Mouse (Mus musculus): ENCODE data around the gene Opcml. TPM values are rescaled to one million over a fixed set of nuclear protein-coding genes. Genes with fewer than 3 reads are reported as not detected.

Gene Opcml
- total and polyA plus RNA-seq, 2 experiments = under 0.01 TPM; not detected in 1

- Histone ChIP-seq H3K4me3 (ENCODE audit: insufficient read depth, low read depth, low read length) (no peak overlapping the region), H3K27ac (replicated peaks; ENCODE audit: insufficient read depth, low read depth, low read length) (no peak overlapping the region), H3K79me2 (ENCODE audit: control insufficient read depth, insufficient read depth, low read length) (no peaks in the 10 kb centered on the region), H3K9ac (ENCODE audit: low read depth, low read length) (no peak overlapping the region), H3K4me1 (ENCODE audit: control insufficient read depth, insufficient read depth, low read length) (no peaks in the 10 kb centered on the region), H3K27me3 (ENCODE audit: control insufficient read depth, insufficient read depth, low read length) (no peaks in the 10 kb centered on the region), H3K36me3 (ENCODE audit: control insufficient read depth, insufficient read depth, low read length) (no peaks in the 10 kb centered on the region)
- no peak for TF ChIP-seq CTCF (IDR thresholded peaks at IDR 0.05; ENCODE audit: low read depth, low read length)
- TF ChIP-seq POLR2A (IDR thresholded peaks at IDR 0.05; ENCODE audit: extremely low read depth, insufficient read depth, low read length) = no peak
- WGBS = 83% methylated on average over 4 of the region's 4 CpGs
- no peak for DNase-seq (ENCODE audit: extremely low read depth, low read depth, low spot score)
These were observed 655.9 kb downstream of the Opcml start for GRCm38 (mm10) chr9:28446278-28447064.

- no peaks in the 10 kb centered on the region for H3K79me2 ChIP-seq (ENCODE audit: control insufficient read depth, insufficient read depth, low read length)
- no peak for DNase-seq (ENCODE audit: extremely low read depth, low read depth, low spot score)
- 61% methylated on average over 2 of the region's 2 CpGs for WGBS
- H3K27ac ChIP-seq (replicated peaks; ENCODE audit: insufficient read depth, low read depth, low read length) = no peak overlapping the region
- no peaks in the 10 kb centered on the region; the same call in 1 of the 2 replicates for H3K27me3 ChIP-seq (ENCODE audit: control insufficient read depth, insufficient read depth, low read length)
- TF ChIP-seq CTCF (IDR thresholded peaks at IDR 0.05; ENCODE audit: low read depth, low read length) = no peak
- no peak for TF ChIP-seq POLR2A (IDR thresholded peaks at IDR 0.05; ENCODE audit: extremely low read depth, insufficient read depth, low read length)
- no peaks in the 10 kb centered on the region for H3K36me3 ChIP-seq (ENCODE audit: control insufficient read depth, insufficient read depth, low read length)
- no peaks in the 10 kb centered on the region for H3K4me1 ChIP-seq (ENCODE audit: control insufficient read depth, insufficient read depth, low read length)
- no peak overlapping the region for H3K4me3 ChIP-seq (ENCODE audit: insufficient read depth, low read depth, low read length)
- no peak overlapping the region for H3K9ac ChIP-seq (ENCODE audit: low read depth, low read length)
These were observed 661.9 kb downstream of the Opcml start for GRCm38 (mm10) chr9:28452509-28452908.

- DNase-seq (ENCODE audit: extremely low read depth, low read depth, low spot score) = no peak
- Histone ChIP-seq H3K27ac (replicated peaks; ENCODE audit: insufficient read depth, low read depth, low read length) (no peak overlapping the region), H3K4me1 (ENCODE audit: control insufficient read depth, insufficient read depth, low read length) (no peaks in the 10 kb centered on the region), H3K9ac (ENCODE audit: low read depth, low read length) (no peak overlapping the region), H3K27me3 (ENCODE audit: control insufficient read depth, insufficient read depth, low read length) (no peaks in the 10 kb centered on the region; the same call in 1 of the 2 replicates), H3K4me3 (ENCODE audit: insufficient read depth, low read depth, low read length) (no peak overlapping the region), H3K79me2 (ENCODE audit: control insufficient read depth, insufficient read depth, low read length) (no peaks in the 10 kb centered on the region), H3K36me3 (ENCODE audit: control insufficient read depth, insufficient read depth, low read length) (no peaks in the 10 kb centered on the region)
- TF ChIP-seq POLR2A (IDR thresholded peaks at IDR 0.05; ENCODE audit: extremely low read depth, insufficient read depth, low read length) = no peak
- TF ChIP-seq CTCF (IDR thresholded peaks at IDR 0.05; ENCODE audit: low read depth, low read length) = no peak
- 65% methylated on average over 2 of the region's 2 CpGs for WGBS
These were observed 662.5 kb downstream of the Opcml start for GRCm38 (mm10) chr9:28453062-28453461.

- no peak for DNase-seq (ENCODE audit: extremely low read depth, low read depth, low spot score)
- Histone ChIP-seq H3K36me3 (ENCODE audit: control insufficient read depth, insufficient read depth, low read length) (no peaks in the 10 kb centered on the region), H3K4me3 (ENCODE audit: insufficient read depth, low read depth, low read length) (no peak overlapping the region), H3K9ac (ENCODE audit: low read depth, low read length) (no peak overlapping the region), H3K79me2 (ENCODE audit: control insufficient read depth, insufficient read depth, low read length) (no peaks in the 10 kb centered on the region), H3K27me3 (ENCODE audit: control insufficient read depth, insufficient read depth, low read length) (no peaks in the 10 kb centered on the region; the same call in 1 of the 2 replicates), H3K4me1 (ENCODE audit: control insufficient read depth, insufficient read depth, low read length) (no peaks in the 10 kb centered on the region), H3K27ac (replicated peaks; ENCODE audit: insufficient read depth, low read depth, low read length) (no peak overlapping the region)
- 61% methylated on average over 7 of the region's 7 CpGs for WGBS
- no peak for TF ChIP-seq CTCF (IDR thresholded peaks at IDR 0.05; ENCODE audit: low read depth, low read length)
- TF ChIP-seq POLR2A (IDR thresholded peaks at IDR 0.05; ENCODE audit: extremely low read depth, insufficient read depth, low read length) = no peak
These were observed 667.6 kb downstream of the Opcml start for GRCm38 (mm10) chr9:28457982-28458770.

GRCm38 (mm10) chr9:28463622-28464021 is 673.0 kb downstream of the Opcml start:
- Histone ChIP-seq H3K79me2 (ENCODE audit: control insufficient read depth, insufficient read depth, low read length) (no peaks in the 10 kb centered on the region), H3K4me3 (ENCODE audit: insufficient read depth, low read depth, low read length) (no peak overlapping the region), H3K27me3 (ENCODE audit: control insufficient read depth, insufficient read depth, low read length) (no peaks in the 10 kb centered on the region), H3K36me3 (ENCODE audit: control insufficient read depth, insufficient read depth, low read length) (no peaks in the 10 kb centered on the region), H3K4me1 (ENCODE audit: control insufficient read depth, insufficient read depth, low read length) (no peaks in the 10 kb centered on the region), H3K27ac (replicated peaks; ENCODE audit: insufficient read depth, low read depth, low read length) (no peak overlapping the region), H3K9ac (ENCODE audit: low read depth, low read length) (no peak overlapping the region)
- no peak for TF ChIP-seq POLR2A (IDR thresholded peaks at IDR 0.05; ENCODE audit: extremely low read depth, insufficient read depth, low read length)
- no peak for TF ChIP-seq CTCF (IDR thresholded peaks at IDR 0.05; ENCODE audit: low read depth, low read length)
- WGBS = 77% methylated on average over 6 of the region's 6 CpGs
- no peak for DNase-seq (ENCODE audit: extremely low read depth, low read depth, low spot score)

Measured in liver, adult 2 months (tissue).